Mouse (Mus musculus) c-Kit-positive CD71-positive TER-119-positive erythroid progenitor cells, embryonic 14.5 days (primary cell): ENCODE measurements around the gene Pde4d.
A peak's percentile ranks its signal among the peaks of the same experiment; 100 is the strongest.

ENCODE experiments used
- DNase-seq: peaks from one replicate; pipeline ENCODE4 v3.0.0-alpha.2; 2013; ENCODE audit warnings: low spot score

The Pde4d gene

GRCm38 (mm10) chr13:109312542-109312941, 862.8 kb downstream of the Pde4d start:
- no peak for DNase-seq

- no peak for DNase-seq
Measured at GRCm38 (mm10) chr13:109315608-109316007, 865.9 kb downstream of the Pde4d start.

GRCm38 (mm10) chr13:109317644-109318043, 867.9 kb downstream of the Pde4d start:
- DNase-seq, result no peak

- DNase-seq, result no peak
Measured at GRCm38 (mm10) chr13:109318434-109318998, 868.8 kb downstream of the Pde4d start.

- no peak for DNase-seq
Measured at GRCm38 (mm10) chr13:109326061-109326460, 876.3 kb downstream of the Pde4d start.

GRCm38 (mm10) chr13:109331563-109331962, 881.8 kb downstream of the Pde4d start:
- DNase-seq, result no peak

GRCm38 (mm10) chr13:109341902-109342301, 892.2 kb downstream of the Pde4d start:
- DNase-seq, result no peak

GRCm38 (mm10) chr13:109342469-109342868, 892.7 kb downstream of the Pde4d start:
- no peak for DNase-seq

GRCm38 (mm10) chr13:109343596-109343995, 893.8 kb downstream of the Pde4d start:
- peak; percentile 26 for DNase-seq

GRCm38 (mm10) chr13:109347770-109348169, 898.0 kb downstream of the Pde4d start:
- no peak for DNase-seq

- DNase-seq, result no peak
Measured at GRCm38 (mm10) chr13:109348316-109348715, 898.6 kb downstream of the Pde4d start.

- no peak for DNase-seq
Measured at GRCm38 (mm10) chr13:109350100-109350499, 900.4 kb downstream of the Pde4d start.

GRCm38 (mm10) chr13:109354017-109354416, 904.3 kb downstream of the Pde4d start:
- no peak for DNase-seq

GRCm38 (mm10) chr13:109356252-109356651, 906.5 kb downstream of the Pde4d start:
- no peak for DNase-seq

GRCm38 (mm10) chr13:109359994-109360393, 910.2 kb downstream of the Pde4d start:
- no peak for DNase-seq

GRCm38 (mm10) chr13:109362340-109362739, 912.6 kb downstream of the Pde4d start:
- DNase-seq, result no peak

GRCm38 (mm10) chr13:109374465-109374864, 924.7 kb downstream of the Pde4d start:
- no peak for DNase-seq

GRCm38 (mm10) chr13:109376681-109377080, 926.9 kb downstream of the Pde4d start:
- DNase-seq, result no peak

GRCm38 (mm10) chr13:109380149-109380548, 930.4 kb downstream of the Pde4d start:
- DNase-seq, result no peak

GRCm38 (mm10) chr13:109388626-109389220, 939.0 kb downstream of the Pde4d start:
- no peak for DNase-seq

- no peak for DNase-seq
Measured at GRCm38 (mm10) chr13:109402396-109402795, 952.6 kb downstream of the Pde4d start.

GRCm38 (mm10) chr13:109402936-109403335, 953.2 kb downstream of the Pde4d start:
- no peak for DNase-seq

GRCm38 (mm10) chr13:109406341-109406740, 956.6 kb downstream of the Pde4d start:
- DNase-seq, result no peak

GRCm38 (mm10) chr13:109407371-109407770, 957.6 kb downstream of the Pde4d start:
- no peak for DNase-seq
